Mouse (Mus musculus): Measurements from ENCODE around the gene Smox.

Smox gene

DNA sequence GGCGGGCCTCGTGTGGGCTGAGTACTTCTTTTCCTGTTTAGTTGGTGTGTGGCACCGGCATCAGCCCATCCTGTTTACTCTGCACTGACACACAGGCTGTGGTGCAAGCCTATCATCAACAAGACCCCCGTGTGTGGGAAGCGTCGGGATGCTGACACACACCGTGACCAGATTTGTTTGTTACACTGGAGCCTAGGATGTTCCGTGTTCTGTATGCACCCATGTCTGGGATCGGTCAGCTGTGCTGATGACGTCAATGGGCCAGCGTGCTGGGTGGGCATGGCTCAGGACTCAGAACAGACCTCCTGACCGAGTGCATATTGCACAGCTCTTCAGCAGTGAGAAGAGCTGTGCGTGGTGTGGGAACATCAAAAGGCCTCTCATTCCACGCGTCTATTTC is 6.2 kb upstream of the Smox start:
- DNase-seq: no peak

DNA sequence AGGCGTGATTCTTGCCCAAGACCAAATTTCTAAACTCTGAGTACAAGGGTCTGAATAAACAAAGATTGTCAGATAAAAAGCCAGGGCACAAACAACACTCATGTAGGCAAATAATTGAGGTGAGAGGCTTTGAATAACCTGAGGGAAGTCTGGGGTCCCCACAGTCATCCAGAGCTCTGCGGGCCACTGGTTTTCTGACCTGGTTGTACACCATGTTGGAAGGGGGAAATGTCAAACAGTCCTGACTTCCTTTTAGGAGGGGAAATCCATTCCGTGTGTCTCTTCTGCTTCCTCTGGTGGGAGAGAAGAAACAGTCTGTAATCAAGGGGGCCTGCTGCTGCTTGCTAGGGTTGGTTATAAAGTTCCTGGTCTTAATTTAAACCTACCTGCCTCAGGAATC is 5.2 kb upstream of the Smox start:
- no peak for DNase-seq

DNA sequence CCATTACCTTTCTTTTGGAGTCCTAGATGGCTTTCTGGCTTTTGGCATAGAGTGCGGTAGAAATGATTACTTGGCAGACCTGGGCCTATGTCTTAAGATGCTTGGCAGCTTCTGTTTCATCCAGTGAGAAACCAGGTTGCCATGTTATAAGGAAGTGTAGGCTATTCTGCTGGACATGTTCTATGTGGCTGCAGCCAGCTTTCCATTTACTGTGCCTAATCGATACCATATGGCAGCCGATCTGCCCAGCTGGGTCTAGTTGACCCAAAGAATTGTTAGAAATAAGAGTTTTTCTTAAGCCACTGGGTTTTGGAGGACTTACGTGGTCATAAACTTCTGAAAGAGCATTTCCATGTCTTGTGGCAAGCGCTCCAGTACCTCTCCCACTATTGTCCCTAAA is 4.0 kb upstream of the Smox start:
- no peak for DNase-seq

DNA sequence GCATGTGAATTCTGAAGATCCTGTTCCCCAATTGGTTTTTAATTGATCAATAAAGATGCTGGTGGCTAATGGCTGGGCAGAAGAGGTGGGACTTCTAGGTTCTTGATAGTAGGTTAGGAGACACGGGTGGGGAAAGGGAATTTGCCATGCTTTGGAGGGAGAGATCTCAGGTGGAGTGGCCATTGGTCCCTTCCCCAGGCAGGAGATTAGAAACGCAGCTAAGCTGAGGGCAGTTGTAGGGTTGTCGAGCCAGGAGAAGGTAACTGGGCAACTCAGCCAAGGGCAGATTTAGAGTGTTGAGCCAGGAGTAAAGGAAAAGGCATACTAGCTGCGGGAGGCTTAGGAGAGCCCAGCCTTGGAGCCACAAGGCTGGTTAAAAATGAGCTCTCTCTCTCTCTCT is 3.0 kb upstream of the Smox start:
- DNase-seq: no peak

DNA sequence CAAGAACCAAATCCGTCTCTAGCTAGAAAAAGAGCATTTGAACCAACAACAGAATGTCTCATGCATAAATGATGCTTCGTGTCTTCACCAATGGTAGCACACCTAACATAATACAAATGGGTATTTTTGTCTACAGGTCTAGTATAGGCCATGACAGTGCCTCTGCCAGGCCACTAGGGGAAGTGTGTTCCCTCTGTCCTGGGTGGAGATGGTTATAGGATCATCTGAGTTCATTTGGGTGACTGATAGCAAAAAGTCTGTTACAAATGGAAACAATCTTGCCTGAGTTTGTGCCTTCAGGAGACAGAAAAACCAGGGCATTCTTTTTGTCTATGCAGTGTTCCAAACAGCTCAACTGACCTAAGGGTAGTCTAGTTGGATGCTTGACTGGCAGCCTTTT is 2.4 kb upstream of the Smox start:
- no peak for DNase-seq

DNA sequence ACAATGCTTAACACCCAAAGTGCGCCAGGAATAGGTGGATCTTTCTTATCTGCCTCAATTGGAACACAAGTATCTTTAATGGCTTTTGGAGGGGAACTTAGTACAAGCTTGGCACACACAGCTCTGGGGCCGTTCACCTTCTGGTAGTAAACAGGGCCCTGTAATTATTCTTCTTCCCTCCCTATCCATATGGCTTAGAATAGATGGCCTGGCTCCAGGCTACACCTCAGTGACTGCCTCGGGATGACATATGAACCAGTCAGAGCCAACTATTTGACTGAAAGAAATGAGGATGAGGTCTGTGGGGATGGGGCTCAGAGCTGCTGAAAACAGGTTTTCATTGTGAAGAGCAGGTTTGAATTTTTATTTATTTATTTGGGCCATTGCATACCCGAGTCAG is 1.7 kb upstream of the Smox start:
- DNase-seq: no peak

DNA sequence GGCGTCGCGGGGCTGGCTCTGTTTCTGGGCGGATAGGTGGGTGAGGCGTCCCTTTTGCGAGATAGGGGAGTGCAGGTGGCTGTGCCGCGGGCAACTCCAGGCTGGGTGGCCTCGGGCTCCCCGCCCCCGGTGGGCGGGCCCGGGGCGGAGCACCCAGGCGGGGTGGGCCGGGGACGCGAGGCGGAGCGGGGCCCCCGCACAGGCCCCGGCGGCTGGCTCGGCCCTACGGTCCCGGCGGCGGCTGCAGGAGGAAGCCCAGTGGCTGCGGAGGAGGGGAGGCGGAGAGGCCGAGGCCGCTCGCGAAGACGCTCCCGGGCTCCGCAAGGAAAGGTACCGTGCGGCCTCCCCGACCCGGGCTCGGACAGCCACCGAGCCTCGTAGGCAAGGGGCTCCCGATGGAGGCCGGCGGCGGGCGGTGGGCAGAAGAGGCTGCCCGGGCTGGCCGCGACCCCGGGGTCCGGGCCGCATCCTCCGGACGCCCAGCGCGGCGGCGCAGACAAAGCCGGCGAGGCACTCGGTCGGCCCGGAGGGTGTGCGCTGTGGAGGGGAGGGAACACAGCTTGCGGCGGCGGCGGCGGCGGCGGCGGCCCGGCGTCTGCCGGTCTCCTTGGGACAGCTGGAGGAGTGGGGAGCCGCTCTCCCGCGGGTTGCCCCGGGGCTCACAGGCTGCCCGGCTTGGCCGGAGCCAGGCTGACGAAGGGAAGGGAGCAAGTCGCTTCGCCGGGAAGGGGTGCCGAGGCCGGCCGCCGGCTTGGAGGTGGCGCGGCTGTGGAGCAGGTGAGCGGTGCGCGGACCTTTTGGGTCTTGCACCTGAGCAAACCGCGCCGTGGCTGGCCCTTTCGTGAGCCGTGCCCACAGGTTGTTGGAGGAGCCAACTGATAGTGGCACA is 655 bp downstream of the Smox start:
- DNase-seq: peak; percentile 67 to 72

DNA sequence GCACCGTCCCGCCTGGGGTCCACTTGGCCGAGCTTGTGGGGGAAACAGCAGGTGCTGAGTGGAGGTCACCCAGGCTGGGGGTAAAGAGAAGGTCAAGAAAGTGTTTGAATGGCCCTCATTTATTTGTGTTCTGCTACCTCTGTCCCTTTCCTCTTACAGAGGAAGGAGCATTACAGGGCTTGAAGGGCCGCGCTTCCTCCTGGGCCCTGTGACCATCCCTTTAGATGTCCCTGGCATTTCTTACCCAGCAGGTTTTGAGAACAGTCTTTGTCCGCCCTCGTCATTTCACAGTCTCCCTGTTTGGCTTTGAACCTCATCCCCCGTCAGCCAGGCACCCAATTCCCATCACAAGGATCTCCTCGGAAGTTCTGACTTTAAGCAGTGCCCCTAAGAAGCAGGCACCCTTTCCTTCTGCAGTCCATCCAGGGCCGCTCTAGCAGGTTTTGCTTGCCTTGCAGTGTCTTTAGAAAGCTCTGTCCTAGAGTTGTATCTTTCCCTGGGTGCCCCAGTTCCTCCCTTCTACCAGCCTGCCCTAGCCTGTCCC is 1.4 kb downstream of the Smox start:
- no peak for DNase-seq

DNA sequence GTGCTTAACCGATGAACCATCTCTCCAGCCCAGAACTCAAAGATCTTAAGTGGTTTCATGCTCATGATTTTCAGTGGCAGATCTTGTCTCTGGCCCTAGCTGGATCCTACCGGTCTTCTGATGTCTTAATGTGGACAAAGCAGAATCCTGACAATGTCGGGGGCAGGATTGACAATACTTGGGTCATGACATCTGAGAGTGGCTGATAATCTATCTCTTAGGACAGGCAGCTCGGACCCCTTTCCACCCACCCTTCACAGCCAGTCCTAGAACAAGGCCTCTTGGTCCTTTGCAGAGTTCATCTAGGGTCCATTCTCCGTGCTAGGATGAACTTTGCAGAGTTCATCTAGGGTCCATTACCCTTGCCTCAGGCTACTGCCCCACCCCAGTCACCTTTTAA is 2.1 kb downstream of the Smox start:
- DNase-seq: no peak

DNA sequence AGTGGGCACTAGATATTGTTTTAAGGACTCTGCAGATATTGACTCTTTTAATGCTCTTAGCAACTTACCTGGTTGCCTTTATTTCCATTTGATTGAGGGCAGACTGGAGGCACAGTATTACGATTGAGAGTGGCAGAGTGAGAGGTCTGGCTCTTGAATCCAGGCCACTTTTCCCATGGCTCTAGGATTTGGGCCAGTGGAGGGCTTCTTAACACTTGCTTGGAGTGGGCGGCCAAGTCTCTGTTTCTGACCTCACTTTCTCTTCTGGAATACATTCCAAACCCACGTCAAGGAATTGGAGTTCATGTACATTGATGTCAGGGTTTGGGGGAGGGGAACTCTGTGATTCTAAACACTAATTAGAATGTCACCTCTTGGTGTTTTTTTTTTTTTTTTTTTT is 4.0 kb downstream of the Smox start:
- no peak for DNase-seq

DNA sequence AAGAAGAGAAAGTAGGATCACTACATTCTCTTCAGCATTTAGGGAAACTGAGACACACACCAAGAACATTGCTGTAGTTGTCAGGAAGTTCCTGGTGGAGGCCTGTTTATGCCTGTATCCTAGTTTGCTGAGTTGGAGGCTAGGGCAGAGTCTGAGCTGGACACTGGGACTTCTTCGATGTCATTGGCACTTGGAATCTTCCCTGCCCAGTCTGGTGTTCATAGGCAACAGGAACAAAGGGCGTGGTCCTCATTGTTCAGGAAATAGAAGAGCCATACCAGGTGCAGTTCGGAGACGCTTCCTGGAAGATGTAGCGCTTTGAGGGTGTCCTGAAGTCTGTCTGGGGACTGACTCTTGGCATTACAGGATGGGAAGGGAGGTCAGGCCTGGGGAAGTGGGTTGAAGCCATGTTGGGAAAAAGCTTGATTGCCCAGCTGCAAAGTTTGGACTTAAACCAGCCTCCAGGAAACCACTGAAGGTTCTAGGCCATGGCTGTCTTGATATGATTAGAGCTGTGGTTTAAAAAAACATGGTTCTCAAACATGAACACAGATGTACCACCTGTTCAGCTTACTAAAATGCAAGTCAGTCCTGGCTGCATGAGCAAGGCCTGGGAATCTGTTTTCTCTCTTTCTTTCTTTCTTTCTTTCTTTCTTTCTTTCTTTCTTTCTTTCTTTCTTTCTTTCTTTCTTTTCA is 5.0 kb downstream of the Smox start:
- no peak for DNase-seq

DNA sequence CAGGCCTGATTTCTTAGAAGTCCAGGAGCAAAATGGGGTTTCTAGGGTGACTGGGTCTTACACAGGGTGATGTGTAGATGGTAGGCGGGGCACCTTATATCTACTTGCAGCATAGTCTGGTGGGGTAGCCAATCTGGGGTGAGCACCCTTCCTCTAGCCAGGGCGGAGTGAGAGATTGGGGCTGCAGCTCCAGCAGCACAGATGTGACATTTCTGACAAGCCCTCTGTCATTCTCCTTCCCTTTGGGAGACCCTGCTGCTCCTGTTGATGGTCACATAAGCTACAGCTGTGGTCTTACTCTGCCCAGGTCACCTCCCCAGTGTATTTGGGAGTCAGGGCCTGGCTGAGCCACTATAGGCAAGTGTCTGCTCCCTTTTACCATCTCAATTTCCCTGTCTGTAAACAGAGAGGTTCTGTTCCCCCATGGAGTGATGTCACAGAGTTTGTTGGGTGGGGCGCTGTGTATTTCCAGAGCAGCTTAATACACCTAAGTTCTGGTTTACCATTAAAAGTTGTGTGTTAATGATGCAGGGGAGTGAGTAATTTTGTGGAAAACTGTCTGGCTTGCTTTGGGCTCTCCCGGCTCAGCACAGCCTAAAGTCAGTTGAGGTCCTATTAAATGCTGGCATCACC is 6.0 kb downstream of the Smox start:
- DNase-seq: no peak

DNA sequence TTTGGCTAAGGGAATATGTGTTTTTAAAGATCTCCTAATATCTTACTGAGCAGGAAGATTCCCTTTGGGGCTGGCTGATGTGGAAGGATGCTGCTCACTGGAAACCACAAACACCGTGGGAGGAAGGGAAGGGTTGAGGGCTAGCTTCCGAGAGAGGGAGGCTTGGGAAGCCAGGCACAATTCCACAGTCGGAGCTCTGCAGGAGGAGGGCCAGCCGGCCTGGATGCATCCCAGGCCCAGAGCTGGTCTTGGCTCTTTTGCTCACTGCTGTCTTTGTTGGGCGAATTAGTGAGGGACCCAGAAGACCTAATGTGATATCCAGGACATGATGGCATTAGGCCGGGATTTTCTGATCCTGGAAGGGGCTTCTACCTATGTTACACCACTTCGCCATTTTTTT is 6.9 kb downstream of the Smox start:
- no peak for DNase-seq

DNA sequence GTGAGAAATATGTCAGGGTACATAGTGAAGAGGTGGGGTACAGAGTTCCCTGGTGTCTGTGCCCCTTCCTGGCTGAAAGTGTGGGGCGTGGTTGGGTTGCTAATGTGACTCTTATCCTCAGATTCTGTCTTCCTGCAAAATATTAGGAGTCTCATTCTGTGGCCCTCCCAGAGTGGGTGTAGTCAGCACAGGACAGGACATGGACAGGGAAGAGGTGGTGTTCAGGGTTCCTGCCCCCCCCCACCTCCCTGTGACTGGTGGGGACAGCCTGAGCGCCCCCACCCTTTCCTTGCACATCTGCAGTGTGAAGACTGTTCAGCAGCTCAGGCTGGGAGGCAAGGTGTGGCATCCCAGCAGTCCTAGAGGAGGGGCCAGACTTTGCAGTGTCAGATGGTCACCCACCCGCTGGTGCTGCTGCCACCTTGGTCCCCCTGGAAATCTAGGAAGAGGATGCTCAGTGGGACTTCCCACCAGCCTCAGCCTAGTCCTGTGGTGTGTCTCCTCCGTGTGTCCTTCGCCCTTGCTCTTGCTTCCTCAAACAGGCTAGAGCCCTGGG is 8.1 kb downstream of the Smox start:
- no peak for DNase-seq

DNA sequence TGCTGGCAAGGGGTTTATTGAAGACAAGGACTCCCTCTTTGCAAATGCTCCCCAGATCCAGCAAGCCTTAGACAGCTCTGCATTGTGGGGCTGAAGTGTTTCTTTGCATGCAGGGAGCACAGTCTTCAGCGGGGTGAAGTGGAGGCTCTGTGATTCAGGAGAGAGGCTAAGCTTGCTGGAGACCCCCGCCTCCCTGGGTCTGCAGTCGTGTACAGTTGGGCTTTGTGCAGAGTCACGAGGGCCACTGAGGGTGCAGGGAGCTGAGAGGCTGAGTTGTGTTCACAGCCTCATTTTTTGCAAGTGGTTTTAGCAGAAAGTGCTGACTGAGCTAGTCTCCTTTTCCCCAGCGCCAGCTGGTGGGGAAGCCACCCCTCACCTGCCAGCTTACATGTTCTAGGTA is 10.6 kb downstream of the Smox start:
- no peak for DNase-seq

DNA sequence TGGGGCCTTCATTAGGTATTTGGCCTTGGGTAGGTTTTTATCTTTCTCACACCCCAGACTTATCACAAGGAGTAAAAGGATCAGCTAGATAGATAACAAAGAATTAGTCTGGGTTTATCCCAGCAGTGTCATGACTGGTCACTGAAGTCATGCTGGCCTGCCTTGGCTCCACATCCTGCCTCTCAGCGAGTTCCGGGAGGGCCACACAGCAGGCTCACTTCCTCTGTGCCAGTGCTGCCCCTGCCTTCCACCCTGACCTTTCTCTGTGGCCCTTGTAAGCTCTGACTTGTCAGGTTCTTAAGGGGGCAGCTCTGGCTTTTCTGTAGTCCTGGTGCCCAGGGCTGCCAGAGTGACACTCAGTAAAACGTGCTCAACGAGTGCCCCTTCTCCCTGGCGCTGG is 11.3 kb downstream of the Smox start:
- no peak for DNase-seq

DNA sequence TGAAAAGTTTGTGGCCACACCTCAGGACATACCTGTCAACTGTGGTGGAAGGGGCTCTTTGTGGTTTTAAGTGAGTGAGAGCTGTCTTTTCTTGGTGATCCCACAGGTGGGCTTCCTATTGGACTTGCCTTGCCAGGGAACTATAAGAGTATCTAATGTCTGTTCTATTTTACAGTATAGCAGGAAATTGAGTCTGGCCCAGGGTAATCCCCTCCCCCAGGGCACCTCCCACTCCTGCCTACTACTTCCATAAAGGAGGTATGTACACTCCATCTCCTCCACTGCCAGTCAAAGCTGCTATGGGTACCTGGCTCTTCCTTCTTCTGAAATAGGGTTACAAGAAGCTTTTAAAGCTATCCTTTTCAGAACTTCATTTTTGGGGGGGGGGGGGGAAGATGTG is 14.1 kb downstream of the Smox start:
- DNase-seq: no peak

DNA sequence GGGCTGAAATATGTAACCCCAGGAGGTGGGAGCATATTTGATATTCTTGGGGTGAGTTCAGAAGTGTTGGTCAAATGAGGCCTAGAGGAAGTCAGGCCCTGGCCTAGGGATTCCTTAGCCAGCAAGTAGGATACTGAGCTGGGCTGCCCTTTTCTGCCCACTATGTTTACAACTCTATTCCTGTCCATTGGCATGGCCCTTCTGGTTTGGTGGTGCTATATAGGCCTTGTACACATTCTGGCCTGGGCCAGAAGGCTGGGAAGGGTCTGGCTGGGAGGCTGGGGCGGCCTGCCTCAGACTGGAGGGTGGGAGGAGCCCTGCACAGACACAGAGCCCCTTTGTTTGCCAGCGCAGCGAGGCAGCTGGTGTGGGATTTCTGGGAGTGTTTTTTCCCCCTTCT is 15.1 kb downstream of the Smox start:
- DNase-seq: no peak

DNA sequence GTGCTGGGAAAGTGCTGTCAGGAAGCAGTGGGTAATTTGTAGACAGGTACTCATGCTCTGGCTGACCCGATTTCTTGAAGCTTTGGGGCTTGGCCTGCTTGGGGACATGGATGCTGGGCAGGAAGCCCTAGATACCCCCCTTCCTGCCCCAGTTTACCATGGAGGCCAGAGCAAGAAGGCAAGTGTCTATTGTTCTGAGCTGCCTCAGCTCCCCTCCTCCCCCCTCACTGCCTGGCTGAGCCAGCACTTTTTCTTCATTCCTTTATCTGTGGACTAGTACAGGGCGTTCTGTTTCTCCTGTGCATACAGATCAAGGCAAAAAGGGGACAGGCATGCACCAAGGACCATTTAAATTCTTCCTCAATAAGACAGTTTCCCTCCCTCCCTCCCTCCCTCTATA is 17.2 kb downstream of the Smox start:
- DNase-seq: no peak

DNA sequence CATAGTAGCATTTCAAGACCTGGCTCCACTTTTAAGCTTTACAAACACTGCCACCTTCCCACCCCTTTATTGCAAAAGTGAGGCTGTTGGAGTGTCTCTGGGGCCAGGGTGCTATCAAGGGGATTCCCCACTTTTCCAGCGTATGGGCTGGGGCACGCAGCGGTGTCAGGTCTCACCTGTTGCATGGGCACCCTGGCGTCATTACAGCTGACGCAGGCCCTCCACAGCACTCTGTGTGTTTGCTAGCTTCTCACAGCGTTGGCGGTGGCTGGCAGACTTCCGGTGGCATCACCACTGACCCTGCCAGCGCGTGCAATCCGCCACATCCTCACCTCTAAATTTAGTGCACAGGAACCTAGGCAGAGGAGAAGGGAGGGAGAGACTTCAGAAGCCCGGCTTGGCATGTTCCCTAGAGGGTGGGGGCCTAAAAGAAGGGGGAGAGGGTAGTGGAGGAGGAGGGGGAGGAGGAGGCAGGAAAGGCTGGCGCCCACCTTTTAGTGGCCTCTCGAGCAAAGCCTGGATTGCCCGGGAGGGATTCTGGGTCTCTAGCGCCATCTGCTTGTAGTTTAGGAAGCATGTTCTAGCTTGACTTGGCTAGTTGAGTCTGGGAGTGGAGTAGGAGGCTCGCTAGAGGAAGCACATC is 18.5 kb downstream of the Smox start:
- DNase-seq: peak; percentile 26 to 44

DNA sequence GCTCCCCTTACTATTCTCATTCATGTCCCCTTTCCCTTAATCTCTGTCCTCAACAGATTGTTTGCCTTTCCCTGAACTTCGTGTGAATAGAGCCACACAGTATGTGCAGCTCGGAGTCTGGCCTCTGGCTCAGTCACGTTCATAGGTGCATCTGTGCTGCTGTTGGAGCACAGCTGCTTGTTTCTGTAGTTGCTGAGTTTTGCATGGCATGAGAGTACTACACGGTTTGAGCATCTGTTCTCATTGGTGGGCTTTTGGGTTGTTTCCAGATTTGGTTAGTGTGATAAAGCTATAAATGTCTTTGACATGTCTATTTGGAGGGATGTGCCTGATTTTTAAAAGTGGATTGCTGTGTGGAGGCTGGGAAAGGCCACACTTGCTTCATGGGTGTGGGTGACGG is 19.2 kb downstream of the Smox start:
- DNase-seq: no peak

DNA sequence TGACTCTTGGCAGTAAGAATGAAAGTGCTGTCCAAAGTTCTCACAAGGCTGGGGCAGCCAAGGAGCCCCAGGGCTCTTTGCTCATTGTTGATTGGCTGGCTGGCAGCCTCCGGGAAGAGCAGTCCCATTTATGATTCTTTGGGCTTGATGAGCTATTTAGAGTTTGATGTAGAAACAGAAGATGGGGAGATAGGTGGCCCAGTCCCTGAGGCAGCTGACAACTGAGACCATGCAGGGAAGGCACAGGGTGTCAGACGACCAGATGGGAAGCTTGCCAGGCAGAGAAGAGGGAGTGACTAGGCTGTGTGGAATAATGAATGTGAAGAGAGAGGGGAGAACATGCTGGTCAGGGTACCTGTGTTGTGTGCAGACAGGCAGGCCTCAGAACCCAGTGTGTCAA is 22.2 kb downstream of the Smox start:
- DNase-seq: no peak

DNA sequence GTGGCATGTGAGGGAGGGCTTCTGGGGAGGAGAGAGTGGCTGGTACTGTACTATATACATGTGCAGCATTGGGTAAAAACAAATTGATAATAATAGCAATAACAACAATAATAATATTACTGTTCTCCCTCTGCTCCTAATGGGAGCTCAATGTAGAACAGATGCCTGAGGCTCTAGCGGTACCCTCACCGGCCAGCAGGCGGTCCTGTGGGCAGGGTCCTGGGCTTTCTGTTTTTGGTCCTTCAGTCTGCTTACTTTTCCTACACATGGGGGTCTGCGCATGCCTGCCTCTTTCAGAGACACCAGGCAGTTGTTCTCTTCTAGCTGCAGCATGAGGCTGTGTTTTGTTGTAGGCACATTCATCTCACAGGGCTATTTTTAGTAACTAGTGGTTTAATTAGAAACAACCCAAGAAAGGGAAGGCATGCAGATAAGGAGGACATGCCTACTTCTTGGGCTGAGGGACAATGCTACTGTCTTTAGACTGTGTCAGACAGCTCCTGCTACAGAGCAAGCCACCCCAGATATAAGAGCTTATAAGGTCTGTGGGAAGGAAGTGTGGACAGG is 22.8 kb downstream of the Smox start:
- no peak for DNase-seq

Measured in spleen, adult 18-20 months (tissue).